Mouse (Mus musculus): ENCODE data around the gene 6030445D17Rik. TPM values are rescaled to one million over a fixed set of nuclear protein-coding genes. Genes with fewer than 3 reads are reported as not detected.

Gene 6030445D17Rik
- polyA plus RNA-seq, 1 experiment from 2014 or later: 0.54 TPM

DNA sequence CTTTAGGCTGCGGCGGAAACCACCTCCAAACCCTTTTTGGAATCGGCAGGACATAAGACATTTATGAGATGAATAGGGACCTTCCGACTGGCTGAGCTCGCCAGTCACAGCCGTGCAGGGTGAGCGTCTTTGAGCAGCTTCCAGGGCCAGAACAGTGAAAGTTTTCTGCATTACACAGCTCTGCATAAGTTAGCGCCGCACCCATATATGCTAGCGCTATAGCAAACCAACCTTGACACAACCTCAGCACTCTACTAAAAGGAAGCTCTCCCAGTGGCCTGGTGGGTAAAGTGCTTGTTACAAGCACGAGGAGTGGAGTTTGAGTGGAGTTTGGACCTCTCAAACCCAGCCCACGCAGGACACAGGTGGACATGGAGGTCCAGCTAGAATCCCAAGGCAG, 2.8 kb upstream of the 6030445D17Rik start:
- H3K9me3 ChIP-seq (replicated peaks): no peaks in the 10 kb centered on the region
- 83% methylated on average over 12 of the region's 12 CpGs for WGBS
- no peaks in the 10 kb centered on the region for H3K36me3 ChIP-seq
- no peak overlapping the region for H3K4me3 ChIP-seq
- H3K9ac ChIP-seq: no peak overlapping the region
- no peak overlapping the region for H3K27ac ChIP-seq (ENCODE audit: poor library complexity, severe bottlenecking)
- no peak overlapping the region for H3K4me2 ChIP-seq
- no peak for ATAC-seq (ENCODE audit: insufficient number of reproducible peaks, low FRiP score)
- H3K4me1 ChIP-seq (replicated peaks): peaks cover 14% of the 10 kb centered on the region
- no peaks in the 10 kb centered on the region; the same call in 1 of the 2 replicates for H3K27me3 ChIP-seq (replicated peaks)

DNA sequence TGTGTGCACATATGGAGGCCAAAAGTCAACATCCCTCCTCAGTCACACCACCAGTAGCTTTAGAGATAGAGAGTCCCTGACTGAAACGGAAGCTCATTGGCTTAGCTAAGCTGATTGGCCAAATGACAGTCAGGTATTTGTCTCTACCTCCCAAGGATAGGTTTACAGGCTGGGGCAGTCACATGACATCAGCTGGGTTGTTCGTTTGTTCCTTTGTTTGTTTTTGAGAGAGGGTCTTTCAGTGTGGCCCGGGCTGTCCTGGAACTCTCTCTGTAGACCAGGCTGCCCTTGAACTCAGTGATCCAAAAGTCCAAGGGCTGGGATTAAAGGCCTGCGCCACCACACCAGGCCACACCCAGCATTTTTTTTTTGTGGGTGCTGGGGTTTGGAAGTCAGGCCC, 844 bp upstream of the 6030445D17Rik start:
- Histone ChIP-seq H3K27ac (ENCODE audit: poor library complexity, severe bottlenecking) (no peak overlapping the region), H3K27me3 (replicated peaks) (peaks cover 3% of the 10 kb centered on the region; the same call in 1 of the 2 replicates), H3K4me1 (replicated peaks) (peaks cover 18% of the 10 kb centered on the region), H3K36me3 (no peaks in the 10 kb centered on the region), H3K9me3 (replicated peaks) (no peaks in the 10 kb centered on the region), H3K4me2 (no peak overlapping the region), H3K4me3 (no peak overlapping the region), H3K9ac (no peak overlapping the region)
- 35% methylated on average over 4 of the region's 4 CpGs for WGBS
- ATAC-seq (ENCODE audit: insufficient number of reproducible peaks, low FRiP score): no peak

DNA sequence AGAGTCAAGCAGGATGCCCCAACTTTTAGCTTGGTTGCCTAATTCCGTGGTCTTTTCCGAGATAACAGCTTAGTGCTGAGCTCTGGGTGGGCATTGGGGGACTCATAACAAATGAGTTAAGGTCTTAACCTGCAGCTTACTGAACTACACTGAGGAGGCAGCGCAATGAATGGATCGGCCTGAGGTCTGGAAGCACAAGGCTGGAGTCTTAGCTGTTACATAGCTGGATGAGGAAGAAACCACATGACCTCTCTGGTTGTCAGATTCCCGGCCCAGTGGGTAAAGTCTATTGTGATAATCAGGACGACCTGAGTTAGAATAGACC, 327 bp upstream of the 6030445D17Rik start:
- Histone ChIP-seq H3K4me2 (peak overlapping the region; percentile 84), H3K36me3 (no peaks in the 10 kb centered on the region), H3K9me3 (replicated peaks) (no peaks in the 10 kb centered on the region), H3K27ac (ENCODE audit: poor library complexity, severe bottlenecking) (peak overlapping the region; percentile 62; the same call in 1 of the 2 replicates), H3K9ac (peak overlapping the region; percentile 75; the same call in 1 of the 2 replicates), H3K27me3 (replicated peaks) (peaks cover 3% of the 10 kb centered on the region; the same call in 1 of the 2 replicates), H3K4me1 (replicated peaks) (peaks cover 22% of the 10 kb centered on the region), H3K4me3 (peak overlapping the region; percentile 69)
- 12% methylated on average over 6 of the region's 6 CpGs for WGBS
- no peak; the same call in 1 of the 2 replicates for ATAC-seq (ENCODE audit: insufficient number of reproducible peaks, low FRiP score)

DNA sequence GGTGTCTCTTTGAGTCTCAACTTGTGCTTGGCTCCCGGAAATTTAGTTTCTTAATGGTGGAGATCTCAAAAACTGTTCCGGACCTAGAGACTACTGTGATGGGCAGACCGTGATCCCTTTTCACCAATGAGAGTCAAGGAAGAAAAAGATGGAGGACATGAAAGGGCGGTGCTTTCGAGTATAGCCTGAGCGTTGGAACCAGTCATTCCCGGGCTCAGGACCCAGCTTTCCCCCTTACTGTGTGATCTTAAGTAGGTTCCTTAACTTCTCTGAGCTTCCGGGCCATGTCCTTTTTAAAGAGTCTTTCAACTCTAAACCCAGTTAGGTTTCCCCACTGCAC, 759 bp downstream of the 6030445D17Rik start:
- peaks cover 22% of the 10 kb centered on the region for H3K4me1 ChIP-seq (replicated peaks)
- peak overlapping the region; percentile 69 for H3K4me3 ChIP-seq
- H3K9ac ChIP-seq: peak overlapping the region; percentile 75
- H3K4me2 ChIP-seq: peak overlapping the region; percentile 84
- peak overlapping the region; percentile 62 for H3K27ac ChIP-seq (ENCODE audit: poor library complexity, severe bottlenecking)
- no peaks in the 10 kb centered on the region for H3K9me3 ChIP-seq (replicated peaks)
- WGBS: 3% methylated on average over 8 of the region's 8 CpGs
- H3K36me3 ChIP-seq: no peaks in the 10 kb centered on the region
- H3K27me3 ChIP-seq (replicated peaks): peaks cover 3% of the 10 kb centered on the region; the same call in 1 of the 2 replicates
- no peak; the same call in 1 of the 2 replicates for ATAC-seq (ENCODE audit: insufficient number of reproducible peaks, low FRiP score)

DNA sequence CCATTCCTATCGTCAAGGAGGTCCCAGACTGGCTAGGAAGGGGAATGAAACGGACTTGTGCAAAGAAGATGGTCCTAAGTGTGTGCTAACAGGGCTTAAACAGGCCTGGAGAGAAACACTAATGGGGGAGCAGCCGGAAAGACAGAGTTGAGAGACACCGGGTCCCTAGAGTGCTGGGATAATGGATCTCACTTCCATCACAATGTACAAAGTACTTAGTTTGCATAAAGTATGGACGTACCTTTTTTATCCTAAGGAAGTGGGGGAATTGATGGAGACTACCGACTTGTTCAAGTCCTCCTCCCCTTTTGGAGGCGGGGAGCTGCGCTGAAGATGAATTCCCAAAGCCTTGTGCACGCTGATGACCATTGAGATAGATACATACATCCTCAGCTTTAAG, 1.4 kb downstream of the 6030445D17Rik start:
- H3K4me3 ChIP-seq: peak overlapping the region; percentile 69
- H3K4me2 ChIP-seq: peak overlapping the region; percentile 84
- H3K9me3 ChIP-seq (replicated peaks): no peaks in the 10 kb centered on the region
- no peaks in the 10 kb centered on the region for H3K36me3 ChIP-seq
- no peak for ATAC-seq (ENCODE audit: insufficient number of reproducible peaks, low FRiP score)
- 27% methylated on average over 9 of the region's 9 CpGs for WGBS
- H3K27ac ChIP-seq (ENCODE audit: poor library complexity, severe bottlenecking): no peak overlapping the region
- peaks cover 22% of the 10 kb centered on the region for H3K4me1 ChIP-seq (replicated peaks)
- no peak overlapping the region for H3K9ac ChIP-seq
- peaks cover 3% of the 10 kb centered on the region; the same call in 1 of the 2 replicates for H3K27me3 ChIP-seq (replicated peaks)

DNA sequence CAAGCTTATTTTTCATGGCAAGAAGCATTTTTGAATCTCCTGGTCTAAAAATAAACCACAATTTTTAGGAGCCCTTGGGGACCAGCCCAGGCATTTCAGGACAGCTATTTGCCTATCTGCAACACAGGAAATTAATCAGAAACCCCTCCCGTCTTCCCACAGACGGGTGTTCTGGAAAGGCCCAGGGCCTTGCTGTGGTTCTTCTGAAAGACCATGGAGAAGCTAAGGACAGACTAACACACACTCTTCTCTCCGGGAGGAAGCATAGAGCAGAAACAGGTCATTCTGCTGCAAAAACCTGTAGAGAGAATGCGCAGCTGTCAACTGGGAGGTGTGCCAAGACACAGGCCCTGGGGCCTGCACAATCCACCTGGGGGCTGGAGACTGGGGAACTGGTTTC, 4.2 kb downstream of the 6030445D17Rik start:
- H3K27ac ChIP-seq (ENCODE audit: poor library complexity, severe bottlenecking): peak overlapping the region; percentile 38
- H3K4me1 ChIP-seq (replicated peaks): peaks cover 31% of the 10 kb centered on the region
- ATAC-seq (ENCODE audit: insufficient number of reproducible peaks, low FRiP score): no peak
- H3K4me2 ChIP-seq: no peak overlapping the region
- no peaks in the 10 kb centered on the region for H3K9me3 ChIP-seq (replicated peaks)
- H3K4me3 ChIP-seq: no peak overlapping the region
- no peaks in the 10 kb centered on the region for H3K36me3 ChIP-seq
- peaks cover 3% of the 10 kb centered on the region; the same call in 1 of the 2 replicates for H3K27me3 ChIP-seq (replicated peaks)
- H3K9ac ChIP-seq: 0 out of 2 replicates have a peak overlapping the region, but pooled peaks have one; percentile 7
- WGBS: 31% methylated on average over 4 of the region's 4 CpGs

DNA sequence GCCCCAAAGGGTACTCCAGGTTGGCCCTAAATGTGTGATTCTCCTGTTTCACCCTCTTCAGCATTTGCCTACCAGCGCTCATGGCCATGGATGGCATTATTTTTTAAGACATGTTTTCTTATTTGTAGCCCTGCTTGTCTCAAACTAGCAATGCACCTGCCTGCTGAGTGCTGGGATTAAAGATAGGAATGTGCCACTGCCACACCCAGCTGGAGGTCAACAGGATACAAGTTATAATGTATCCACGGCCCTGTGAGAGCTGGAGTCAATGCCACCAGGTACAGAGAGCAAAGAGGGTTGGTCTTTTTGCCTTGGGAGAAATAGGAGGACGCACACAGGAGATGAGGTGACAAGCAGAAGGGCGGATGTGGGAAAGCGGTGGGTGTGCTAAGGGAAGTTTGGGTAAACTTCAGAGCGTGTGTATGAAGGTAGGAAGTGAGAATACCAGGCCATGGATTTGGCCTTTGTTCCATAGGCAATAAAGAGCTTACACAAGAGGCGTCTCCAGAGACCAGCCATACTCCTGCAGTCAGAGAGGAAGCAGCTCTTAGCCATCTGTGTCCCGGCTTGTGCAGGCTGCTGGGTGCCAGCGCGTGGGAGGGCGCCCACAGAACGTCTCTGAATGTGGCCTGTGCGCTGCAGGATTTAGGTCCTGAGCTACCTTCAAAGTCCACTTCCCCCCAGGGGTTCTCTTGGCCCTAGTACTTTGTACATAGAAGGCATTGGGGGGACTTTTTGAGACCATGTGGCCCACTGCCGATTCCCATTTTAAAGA, 6.7 kb downstream of the 6030445D17Rik start:
- H3K36me3 ChIP-seq: no peaks in the 10 kb centered on the region
- H3K4me1 ChIP-seq (replicated peaks): peaks cover 36% of the 10 kb centered on the region
- H3K27ac ChIP-seq (ENCODE audit: poor library complexity, severe bottlenecking): no peak overlapping the region
- 78% methylated on average over 14 of the region's 14 CpGs for WGBS
- 0 out of 2 replicates have a peak overlapping the region, but pooled peaks have one; percentile 98 for H3K4me3 ChIP-seq
- H3K9ac ChIP-seq: no peak overlapping the region
- H3K9me3 ChIP-seq (replicated peaks): no peaks in the 10 kb centered on the region
- ATAC-seq (ENCODE audit: insufficient number of reproducible peaks, low FRiP score): no peak
- peak overlapping the region; percentile 74 for H3K4me2 ChIP-seq
- peaks cover 3% of the 10 kb centered on the region; the same call in 1 of the 2 replicates for H3K27me3 ChIP-seq (replicated peaks)

DNA sequence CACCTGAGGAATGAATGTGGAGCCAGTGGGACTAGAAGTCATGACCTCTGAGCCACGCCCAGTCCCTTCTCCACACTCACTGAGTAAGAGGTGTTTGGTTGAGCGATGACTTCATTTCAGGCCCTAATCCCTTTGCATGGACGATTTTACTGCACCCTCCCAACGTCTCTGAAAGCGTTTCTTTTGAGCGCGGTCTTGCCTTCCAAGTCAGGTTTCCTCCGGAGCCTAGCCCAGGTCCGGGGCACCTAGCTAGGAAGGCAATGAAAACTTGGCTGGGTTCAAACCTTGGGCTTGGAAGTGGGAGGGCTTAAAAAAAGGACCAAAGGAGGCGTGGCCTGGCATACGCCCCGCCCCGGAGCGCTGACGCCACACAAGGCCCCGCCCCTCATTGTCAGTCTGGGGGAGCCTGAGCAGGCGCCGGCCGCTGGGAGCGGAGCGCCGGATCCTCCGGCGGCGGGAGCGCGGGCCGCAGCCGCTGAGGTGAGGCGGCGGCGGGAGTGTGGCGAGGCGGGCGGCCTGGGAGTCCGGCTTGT, 7.4 kb downstream of the 6030445D17Rik start, which contains the start of gene Luzp1:
Luzp1 (plus strand) TSS at position 391 of the 533 bp plus-strand sequence.
- 1% methylated on average over 36 of the region's 36 CpGs for WGBS
- Histone ChIP-seq H3K27me3 (replicated peaks) (peaks cover 3% of the 10 kb centered on the region; the same call in 1 of the 2 replicates), H3K9ac (peak within 1 kb of the TSS; percentile 98), H3K4me3 (peak within 1 kb of the TSS; percentile 98), H3K9me3 (replicated peaks) (no peaks in the 10 kb centered on the region), H3K36me3 (no peaks in the 10 kb centered on the region), H3K4me2 (peak within 1 kb of the TSS; percentile 74), H3K27ac (ENCODE audit: poor library complexity, severe bottlenecking) (peak within 1 kb of the TSS; percentile 99), H3K4me1 (replicated peaks) (peaks cover 41% of the 10 kb centered on the region)
- ATAC-seq (ENCODE audit: insufficient number of reproducible peaks, low FRiP score): peak; percentile 93

DNA sequence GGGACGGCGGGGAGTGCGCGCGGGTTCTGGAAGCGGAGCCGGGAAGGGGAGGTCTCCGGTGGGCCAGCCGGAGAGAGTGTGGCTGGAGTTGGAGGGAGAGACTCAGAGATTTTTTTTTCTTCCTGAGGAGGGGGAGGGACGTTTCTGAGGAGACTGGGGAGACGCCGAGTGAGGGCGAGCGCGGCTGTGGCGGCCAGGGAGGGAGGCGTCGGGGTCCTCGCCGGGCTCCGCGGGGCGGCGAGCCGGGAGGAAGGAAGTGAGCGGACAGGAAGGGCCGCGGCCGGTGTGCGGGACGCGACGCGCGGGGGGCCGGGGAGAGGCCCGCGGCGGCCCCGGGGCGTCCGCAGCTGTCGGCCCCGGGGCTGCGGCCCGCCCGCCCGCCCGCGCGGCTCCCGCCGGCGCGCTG, 7.9 kb downstream of the 6030445D17Rik start:
- ATAC-seq (ENCODE audit: insufficient number of reproducible peaks, low FRiP score): peak; percentile 82
- H3K4me2 ChIP-seq: peak overlapping the region; percentile 74
- H3K27ac ChIP-seq (ENCODE audit: poor library complexity, severe bottlenecking): peak overlapping the region; percentile 99
- no peaks in the 10 kb centered on the region for H3K9me3 ChIP-seq (replicated peaks)
- 0 out of 2 replicates have a peak, but pooled peaks cover 2% of the 10 kb centered on the region for H3K27me3 ChIP-seq (replicated peaks)
- peak overlapping the region; percentile 98 for H3K9ac ChIP-seq
- H3K4me1 ChIP-seq (replicated peaks): peaks cover 42% of the 10 kb centered on the region
- peak overlapping the region; percentile 98 for H3K4me3 ChIP-seq
- no peaks in the 10 kb centered on the region for H3K36me3 ChIP-seq
- under 1% methylated on average over 37 of the region's 55 CpGs for WGBS

DNA sequence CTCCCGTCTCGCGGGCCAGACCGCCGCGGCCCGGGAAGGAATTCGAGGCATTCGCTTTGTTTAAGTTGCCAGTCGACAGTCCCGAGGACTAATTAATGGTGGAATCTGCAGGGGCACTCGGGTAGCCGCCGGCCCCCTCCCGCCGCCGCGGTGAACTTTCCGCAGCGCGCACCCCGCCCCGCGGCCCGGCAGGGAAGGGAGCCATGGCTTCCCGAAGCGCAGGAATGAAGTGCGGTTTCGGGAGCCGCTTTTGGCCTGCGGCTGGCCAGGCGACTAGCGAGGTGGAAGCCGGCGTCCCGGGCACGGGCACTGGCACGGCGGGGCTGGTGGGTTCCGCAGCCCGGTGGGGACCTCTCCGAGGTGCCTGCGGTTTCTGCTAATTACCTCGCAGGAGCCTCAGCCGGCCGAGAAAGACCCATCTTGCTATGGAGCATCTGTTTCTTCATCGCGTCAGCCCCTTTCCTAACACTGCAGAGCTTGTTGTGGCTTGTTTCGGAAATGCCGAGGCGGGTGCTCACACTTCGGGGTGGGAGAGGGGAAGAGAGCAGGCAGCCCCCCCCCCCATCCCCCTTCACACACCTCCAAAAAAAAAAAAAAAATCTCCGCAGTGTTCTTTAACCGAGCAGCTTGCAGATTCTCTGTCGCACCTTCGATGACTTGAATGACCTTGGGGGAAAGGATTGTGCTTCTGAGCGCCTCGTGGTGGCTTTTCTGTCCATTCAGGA, 8.5 kb downstream of the 6030445D17Rik start:
- H3K36me3 ChIP-seq: 0 out of 2 replicates have a peak, but pooled peaks cover 2% of the 10 kb centered on the region
- 0 out of 2 replicates have a peak, but pooled peaks have one; percentile 7 for ATAC-seq (ENCODE audit: insufficient number of reproducible peaks, low FRiP score)
- H3K9me3 ChIP-seq (replicated peaks): no peaks in the 10 kb centered on the region
- peak overlapping the region; percentile 99 for H3K27ac ChIP-seq (ENCODE audit: poor library complexity, severe bottlenecking)
- peak overlapping the region; percentile 74 for H3K4me2 ChIP-seq
- no peaks in the 10 kb centered on the region for H3K27me3 ChIP-seq (replicated peaks)
- under 1% methylated on average over 58 of the region's 58 CpGs for WGBS
- peak overlapping the region; percentile 98 for H3K9ac ChIP-seq
- H3K4me1 ChIP-seq (replicated peaks): peaks cover 42% of the 10 kb centered on the region
- peak overlapping the region; percentile 98 for H3K4me3 ChIP-seq

DNA sequence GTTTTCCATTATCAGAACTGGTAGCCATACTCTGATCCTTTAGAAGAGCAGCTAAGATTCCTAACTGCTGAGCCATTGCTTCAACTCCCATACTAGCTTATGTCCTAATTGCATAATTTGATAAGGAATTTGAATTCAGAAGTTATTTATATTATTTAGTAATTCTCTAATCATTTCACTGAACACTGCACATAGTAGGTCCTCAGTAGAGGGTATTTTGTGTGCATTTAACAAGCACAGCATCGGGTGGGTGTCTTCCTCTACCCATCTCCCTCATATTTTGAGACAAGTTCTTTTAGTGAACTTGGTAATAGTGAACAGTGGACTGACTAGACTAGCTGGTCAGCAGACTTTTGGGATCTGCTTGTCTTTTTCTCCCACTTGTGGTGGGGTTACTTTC, 14.6 kb downstream of the 6030445D17Rik start:
- Histone ChIP-seq H3K27me3 (replicated peaks) (no peaks in the 10 kb centered on the region), H3K9me3 (replicated peaks) (no peaks in the 10 kb centered on the region), H3K4me3 (no peak overlapping the region), H3K36me3 (0 out of 2 replicates have a peak, but pooled peaks cover 4% of the 10 kb centered on the region), H3K4me2 (no peak overlapping the region), H3K4me1 (replicated peaks) (peaks cover 28% of the 10 kb centered on the region), H3K27ac (ENCODE audit: poor library complexity, severe bottlenecking) (no peak overlapping the region), H3K9ac (no peak overlapping the region)
- WGBS: 91% methylated on average over 1 of the region's 1 CpGs
- no peak for ATAC-seq (ENCODE audit: insufficient number of reproducible peaks, low FRiP score)
